Mouse (Mus musculus) lung, adult 18-20 months (tissue): Measurements from ENCODE around the gene Dhx58.

Experiments
- DNase-seq, 2 experiments: peaks; one replicate each; pipeline ENCODE4 v3.0.0; 2022; ENCODE audit warnings: mixed read lengths in 2 of 2

Gene Dhx58

GRCm38 (mm10) chr11:100703851-100704531, at the start of gene Dhx58:
Gene Dhx58 (minus strand): TSS chr11:100704271.
- DNase-seq: peak in 1 of 2 experiments; percentile 32

DNA sequence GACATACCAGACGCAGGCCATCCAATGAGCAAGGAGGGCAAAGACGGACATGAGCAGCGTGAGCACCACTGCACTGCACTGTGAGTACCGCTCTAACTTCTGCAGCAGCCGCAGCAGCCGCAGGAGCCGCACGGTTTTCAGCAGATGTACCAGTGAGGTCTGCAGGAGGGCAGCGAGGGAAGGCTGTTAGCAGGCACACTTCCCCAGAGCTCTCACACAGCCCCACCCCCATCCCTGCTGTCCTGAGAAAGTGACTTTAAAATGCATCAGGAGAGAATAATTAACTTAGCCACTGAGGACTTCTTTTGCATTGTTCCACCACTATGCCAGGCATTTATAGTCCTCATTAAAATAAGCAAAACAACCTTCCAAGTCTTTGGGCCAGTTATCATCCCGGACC, 48.2 kb upstream of the Dhx58 start:
- no peak for DNase-seq

DNA sequence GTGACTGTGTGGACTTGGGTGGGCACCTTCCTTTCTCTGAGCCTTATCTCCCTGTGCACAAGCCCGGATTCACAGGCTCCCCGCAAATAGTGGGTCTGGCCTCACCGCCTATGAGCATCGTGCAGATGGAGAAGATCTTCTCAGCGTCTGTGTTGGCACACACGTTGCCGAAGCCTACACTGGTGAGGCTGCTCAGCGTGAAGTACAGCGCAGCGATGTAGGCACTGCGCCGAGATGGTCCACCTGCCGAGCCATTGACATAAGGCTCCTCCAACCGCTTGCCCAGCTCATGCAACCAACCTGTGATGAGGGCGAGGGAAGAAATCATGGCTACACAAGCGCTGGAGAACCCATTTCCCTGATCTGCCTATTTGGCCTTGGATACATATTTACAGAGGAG, 46.1 kb upstream of the Dhx58 start:
- DNase-seq: no peak

DNA sequence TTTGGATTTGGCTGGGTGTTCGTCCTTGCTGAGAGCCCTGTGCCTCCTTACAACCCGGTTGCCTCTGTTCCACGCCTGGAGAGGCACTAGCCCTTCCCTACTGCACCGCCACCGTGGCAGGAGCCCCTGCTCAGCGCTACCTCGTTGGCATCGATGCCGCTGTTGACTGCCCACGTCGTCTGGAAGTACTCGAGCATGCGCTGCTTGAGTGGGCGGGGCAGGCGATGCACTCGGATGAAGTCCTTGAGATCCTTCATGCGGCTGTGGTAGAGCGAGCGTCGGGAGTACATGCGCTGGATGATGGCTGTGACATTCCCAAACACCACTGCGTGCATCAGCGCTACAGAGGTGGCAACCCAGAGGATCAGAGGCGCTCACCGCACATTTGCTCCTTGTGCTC, 45.4 kb upstream of the Dhx58 start:
- DNase-seq: no peak

DNA sequence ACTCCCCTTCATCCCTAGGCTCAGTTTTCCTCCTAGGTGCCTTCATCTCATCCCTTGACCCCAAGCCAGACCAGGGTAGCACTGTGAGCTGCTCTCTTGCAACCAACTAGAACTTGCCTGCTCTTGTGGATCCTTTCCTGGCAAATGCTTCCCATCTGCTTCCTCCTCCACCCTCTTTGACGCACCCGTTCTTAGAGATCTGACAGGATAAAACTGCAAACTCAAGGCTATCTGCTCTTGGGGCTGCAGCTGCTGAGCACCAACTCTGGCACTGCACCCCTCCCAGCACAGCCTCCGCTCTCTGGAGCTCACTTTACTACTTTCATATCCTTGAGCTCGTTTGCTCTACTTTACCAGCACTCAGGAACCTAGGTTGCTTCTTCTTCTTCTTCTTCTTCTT, 44.5 kb upstream of the Dhx58 start:
- DNase-seq: no peak

DNA sequence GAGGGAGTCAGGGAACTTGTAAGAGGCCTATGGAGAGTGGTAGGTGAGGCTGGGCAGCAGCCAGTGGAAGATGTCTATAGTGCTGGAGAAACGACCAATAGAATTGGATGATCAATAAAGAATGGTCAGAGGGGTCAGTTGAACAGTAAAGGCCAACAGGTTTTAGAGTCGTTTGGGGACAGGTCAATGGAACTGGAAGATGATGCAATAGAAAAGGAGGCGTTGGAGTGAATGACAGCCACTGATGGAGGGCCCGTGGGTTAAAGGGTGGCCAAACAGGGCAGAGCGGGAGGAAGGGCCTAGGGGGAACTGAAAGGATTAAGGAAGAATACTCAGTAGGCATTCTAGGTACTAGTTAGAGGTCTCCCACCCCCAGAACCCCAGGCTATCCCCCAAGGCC, 43.0 kb upstream of the Dhx58 start:
- DNase-seq: no peak

DNA sequence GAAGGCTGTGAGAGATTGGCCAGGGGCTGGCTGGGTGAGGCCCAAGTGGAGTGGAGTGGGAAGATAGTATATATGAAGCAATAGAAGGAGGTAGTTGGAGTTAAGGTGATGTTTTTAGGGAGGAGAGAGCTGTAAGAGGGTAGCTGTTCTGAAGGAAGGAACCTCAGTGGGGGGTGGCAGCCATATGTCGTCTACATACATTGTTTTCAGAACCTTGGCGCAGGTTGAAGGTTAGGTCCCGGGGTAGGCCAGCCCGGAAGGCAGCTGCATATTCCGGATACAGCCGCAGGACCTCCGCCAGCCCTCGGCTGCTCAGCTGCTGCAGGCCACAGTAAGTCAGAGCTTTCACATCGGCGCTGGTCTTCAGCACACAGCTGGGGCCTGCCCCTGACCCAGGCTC, 42.5 kb upstream of the Dhx58 start:
- DNase-seq: no peak

- DNase-seq: no peak
Observed at GRCm38 (mm10) chr11:100745085-100745484, 41.0 kb upstream of the Dhx58 start.

- DNase-seq: no peak
Observed at GRCm38 (mm10) chr11:100741348-100741747, 37.3 kb upstream of the Dhx58 start.

- DNase-seq: no peak
Observed at GRCm38 (mm10) chr11:100738749-100739148, 34.7 kb upstream of the Dhx58 start.

DNA sequence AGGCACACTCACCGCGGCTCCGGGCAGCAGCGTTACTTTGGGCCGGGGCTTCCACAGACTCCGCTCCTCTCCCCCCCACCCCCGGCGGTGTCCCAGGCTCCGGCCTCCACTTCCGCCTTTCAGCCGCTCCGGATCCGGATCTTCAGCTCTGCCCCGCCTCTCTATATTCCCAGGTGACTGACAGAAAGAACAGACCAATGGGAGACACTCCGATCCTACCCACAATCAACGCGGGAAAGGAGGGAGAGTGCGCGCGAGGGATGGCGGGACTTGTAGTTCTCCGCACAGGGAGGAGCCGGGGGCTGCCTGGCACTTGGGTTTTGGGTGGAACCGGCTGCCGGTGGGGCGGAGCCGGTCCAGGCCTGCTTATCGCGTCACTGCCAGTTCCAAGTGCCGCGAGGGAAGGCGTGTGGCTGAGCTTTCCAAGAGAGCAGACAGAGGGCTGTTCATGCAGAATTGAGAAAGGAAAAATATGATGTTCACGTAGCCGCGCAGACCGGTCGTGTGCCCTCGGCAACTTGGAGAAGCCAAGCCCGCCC, 34.1 kb upstream of the Dhx58 start, which contains the start of gene Rab5c:
Rab5c (minus strand) TSS at position 150 of the 539 bp plus-strand sequence.
- peak; percentile 100 for DNase-seq

GRCm38 (mm10) chr11:100737105-100737733, 33.1 kb upstream of the Dhx58 start:
- no peak for DNase-seq

DNA sequence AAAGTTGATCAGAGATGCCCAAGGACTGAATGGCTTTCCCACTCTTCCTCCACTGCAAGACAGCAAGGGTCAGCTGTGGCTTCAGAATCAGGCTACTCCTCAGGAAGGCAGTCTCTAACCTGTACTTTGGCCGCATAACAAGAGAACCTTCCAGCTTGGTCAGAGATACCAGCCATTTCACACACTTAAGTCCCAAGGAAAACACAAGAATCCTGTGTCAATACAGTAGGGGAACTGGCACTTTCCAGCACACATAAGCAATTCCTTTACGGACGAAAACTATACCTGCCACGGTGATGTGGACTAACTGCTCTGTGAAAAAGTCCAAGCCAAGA, 32.6 kb upstream of the Dhx58 start:
- no peak for DNase-seq

DNA sequence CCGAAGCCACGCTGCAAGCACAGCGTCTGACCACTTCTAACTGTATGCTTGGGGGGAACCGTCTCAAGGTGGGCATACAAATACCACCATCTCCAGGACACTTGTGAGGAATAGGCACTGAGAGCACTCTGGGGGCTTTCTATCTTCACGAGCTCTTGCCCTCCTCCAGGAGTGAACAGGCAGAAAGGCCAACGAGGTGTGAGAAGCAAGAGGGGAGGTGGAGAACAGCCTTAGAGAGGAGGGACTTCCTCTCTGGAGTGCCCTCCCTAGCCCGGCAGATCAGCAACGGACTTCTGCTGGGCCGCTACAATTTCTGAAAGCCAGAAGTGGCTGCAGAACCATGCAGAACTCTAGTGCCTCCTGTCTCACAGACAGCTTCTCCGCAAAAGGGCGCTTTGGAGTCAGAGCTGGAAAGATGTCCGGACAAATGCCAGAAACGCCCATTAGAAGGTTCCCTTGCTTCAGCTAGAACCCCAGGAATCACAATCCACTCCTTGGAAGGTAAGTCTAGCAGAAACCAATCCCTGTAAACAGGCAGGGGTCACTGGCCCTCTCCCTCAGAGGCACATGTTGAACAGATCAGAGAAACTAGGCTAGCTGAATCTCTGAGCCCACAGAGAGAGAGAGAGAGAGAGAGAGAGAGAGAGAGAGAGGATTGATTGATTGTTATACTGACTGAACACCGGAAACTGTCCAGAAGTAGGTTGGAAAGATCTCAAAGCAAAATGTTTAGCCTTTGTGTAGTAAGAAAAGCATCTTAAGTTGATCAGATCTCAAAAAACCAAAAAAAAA, 32.1 kb upstream of the Dhx58 start:
- DNase-seq: no peak

DNA sequence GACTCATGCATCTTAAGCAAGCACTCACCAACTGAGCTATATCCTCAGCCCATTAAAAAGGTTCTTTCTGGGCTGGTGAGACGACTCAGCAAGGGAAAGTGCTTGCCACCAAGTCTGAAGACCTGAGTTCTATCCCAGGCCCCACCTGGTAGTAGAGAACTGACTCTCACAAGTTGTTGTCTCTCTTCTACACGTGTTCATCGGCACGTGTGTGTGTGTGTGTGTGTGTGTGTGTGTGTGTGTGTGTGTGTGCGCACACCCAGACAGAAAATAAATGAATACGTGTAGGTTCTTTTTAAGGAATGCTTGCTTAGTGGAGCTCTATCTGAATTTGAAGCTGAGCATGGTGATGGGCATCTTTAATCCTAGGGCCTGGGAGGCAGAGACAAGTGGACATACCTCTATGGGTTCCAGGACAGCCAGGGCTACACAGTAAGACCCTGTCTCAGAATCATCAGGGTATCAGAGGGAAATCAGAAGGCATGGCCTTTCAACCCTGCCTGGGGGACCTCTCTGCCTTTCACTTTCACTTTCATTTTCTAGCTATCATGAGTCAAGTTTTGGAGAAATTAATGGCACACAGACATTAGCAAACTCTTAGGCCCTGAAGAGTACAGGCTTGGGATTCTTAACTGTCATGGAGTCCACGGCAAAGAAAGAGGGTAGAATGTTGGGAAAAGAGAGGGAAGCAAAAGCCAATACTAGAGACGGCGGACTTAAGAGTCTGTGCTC, 31.2 kb upstream of the Dhx58 start:
- no peak for DNase-seq

DNA sequence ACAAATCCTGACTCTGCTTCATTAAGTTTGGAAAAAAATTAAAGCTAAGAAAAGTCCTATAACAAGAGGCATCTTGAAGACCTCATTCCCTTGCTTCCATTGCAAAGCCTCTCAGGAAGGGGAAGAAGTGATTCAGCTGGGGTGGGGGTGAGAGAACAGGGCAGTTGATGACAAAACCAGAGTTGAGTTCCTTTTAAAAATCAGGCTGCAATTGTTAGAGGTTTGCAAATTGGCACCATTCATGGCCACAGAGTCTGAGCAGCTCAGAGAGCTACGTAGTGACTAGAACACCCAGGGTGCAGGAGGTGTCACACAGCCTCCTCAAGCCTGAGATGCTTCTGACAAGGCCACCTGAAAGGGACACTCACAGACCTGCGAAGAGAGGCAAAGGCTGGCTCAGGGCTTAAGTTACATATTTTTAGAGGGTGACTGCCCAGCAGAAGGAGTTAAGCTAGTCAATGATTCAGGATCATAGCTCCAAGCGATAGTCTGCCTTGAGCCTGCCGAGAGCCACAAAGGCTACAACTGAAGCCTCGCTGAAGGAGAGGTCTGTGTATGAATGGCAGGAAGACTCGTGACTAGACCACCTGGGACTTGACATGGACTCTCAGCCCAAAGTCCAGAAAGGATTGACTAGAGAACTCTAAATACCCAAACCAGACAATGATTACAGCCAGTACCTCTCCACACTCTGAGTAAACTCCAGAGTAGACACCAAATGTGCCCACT, 26.6 kb upstream of the Dhx58 start:
- no peak for DNase-seq

GRCm38 (mm10) chr11:100729976-100730375, 25.9 kb upstream of the Dhx58 start:
- no peak for DNase-seq

GRCm38 (mm10) chr11:100728601-100729000, 24.5 kb upstream of the Dhx58 start:
- no peak for DNase-seq

- DNase-seq: no peak
Observed at GRCm38 (mm10) chr11:100727201-100727600, 23.1 kb upstream of the Dhx58 start.

- DNase-seq: peak; percentile 52 to 78
Observed at GRCm38 (mm10) chr11:100724919-100725512, 20.9 kb upstream of the Dhx58 start.

DNA sequence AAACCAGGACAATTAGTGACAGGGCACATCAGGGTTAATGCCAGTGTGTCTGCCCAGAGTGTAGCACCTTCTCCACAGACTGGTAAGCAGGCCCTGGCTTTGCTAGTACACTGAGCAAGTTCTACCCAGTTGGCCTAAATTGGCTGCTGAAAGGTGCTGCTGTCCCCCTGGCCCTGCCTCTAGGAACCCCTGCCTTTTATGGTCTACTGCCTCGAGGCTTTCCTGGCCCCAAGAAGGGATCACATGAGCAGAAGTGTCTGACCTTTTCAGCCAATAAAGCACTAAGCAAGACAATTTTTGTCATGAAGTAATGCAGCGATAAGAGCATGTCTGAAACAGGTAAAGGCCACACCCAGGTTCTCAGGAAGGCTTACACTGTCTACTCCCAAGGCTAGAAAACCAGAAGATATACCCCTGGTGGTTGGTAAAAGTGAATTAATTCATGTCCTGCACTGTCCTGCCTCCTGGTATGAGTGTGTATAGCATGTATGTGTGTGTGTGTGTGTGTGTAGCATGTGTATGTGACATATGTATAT, 18.5 kb upstream of the Dhx58 start:
- DNase-seq: no peak
